Mouse (Mus musculus) heart, postnatal 14 days (tissue): ENCODE data around the gene Rad17. TPM values are rescaled to one million over a fixed set of nuclear protein-coding genes. Genes with fewer than 3 reads are reported as not detected.
A peak's percentile ranks its signal among the peaks of the same experiment; 100 is the strongest.

Source experiments
- DNase-seq, 2 experiments: peaks; one replicate each; pipeline ENCODE4 v3.0.0; 2021 to 2022
- intact Hi-C: fragments of 180-260 bp; cut with DNase I; formaldehyde crosslinking; loops from one replicate; pipeline ENCODE4 v1.15.1; 2025
- long read RNA-seq, 2 experiments: library from polyadenylated mRNA; stranded (forward); transcript quantifications; one replicate each; pipeline ENCODE4 v2.0.0; 2021
- total RNA-seq, 2 experiments: library from RNA; stranded (reverse); gene quantifications; 2 replicates each; pipeline ENCODE4 v1.2.3; 2021

The Rad17 gene
- total RNA-seq = 10 to 100 TPM; 16.0 to 17.3 TPM
- long read RNA-seq, experiment 1, transcript Rad17-202 (17 exons, 2,392 nt) = major isoform, 19 of 24 reads
- long read RNA-seq, experiment 1, partial matches to known transcripts = 0 of 24 reads
- long read RNA-seq, experiment 1, other reads (novel, unspliced or antisense) = 4 of 24 reads
- long read RNA-seq, experiment 2, transcript Rad17-202 (17 exons, 2,392 nt) = major isoform, 12 of 18 reads
- long read RNA-seq, experiment 2, partial matches to known transcripts = 0 of 18 reads
- long read RNA-seq, experiment 2, other reads (novel, unspliced or antisense) = 4 of 18 reads

- DNase-seq = peak; percentile 96 to 98
- intact Hi-C loops = loop anchor here (5.0 kb wide), 1 partner anchor 77 kb away; no protein-coding TSS in a partner anchor
Measured at GRCm38 (mm10) chr13:100650550-100651438, at the start of gene Rad17, which contains the start of gene Ak6. Gene Rad17, minus strand, starts transcription at chr13:100651051. Gene Ak6, plus strand, starts transcription at chr13:100650979.

- intact Hi-C loops = no loop called here
Measured at GRCm38 (mm10) chr13:100698866-100699265, 48.0 kb upstream of the Rad17 start.

GRCm38 (mm10) chr13:100697541-100697940 is 46.7 kb upstream of the Rad17 start:
- intact Hi-C loops = no loop called here
- DNase-seq = no peak

More at GRCm38 (mm10) chr13:100698866-100699265, 48.0 kb upstream of the Rad17 start:
- DNase-seq = no peak

- intact Hi-C loops = no loop called here
- no peak for DNase-seq
Measured at GRCm38 (mm10) chr13:100687513-100687912, 36.7 kb upstream of the Rad17 start.

- DNase-seq = no peak
- intact Hi-C loops = no loop called here
Measured at GRCm38 (mm10) chr13:100684355-100684754, 33.5 kb upstream of the Rad17 start.

GRCm38 (mm10) chr13:100682837-100683236 is 32.0 kb upstream of the Rad17 start:
- DNase-seq = no peak
- intact Hi-C loops = no loop called here

- no peak for DNase-seq
- intact Hi-C loops = no loop called here
Measured at GRCm38 (mm10) chr13:100681615-100682014, 30.8 kb upstream of the Rad17 start.

- intact Hi-C loops = no loop called here
- DNase-seq = no peak
Measured at GRCm38 (mm10) chr13:100675936-100676635, 25.2 kb upstream of the Rad17 start.

- intact Hi-C loops = no loop called here
- DNase-seq = no peak
Measured at GRCm38 (mm10) chr13:100670181-100670741, 19.4 kb upstream of the Rad17 start.

- intact Hi-C loops = no loop called here
- peak; percentile 23 to 34 for DNase-seq
Measured at GRCm38 (mm10) chr13:100669291-100670022, 18.6 kb upstream of the Rad17 start, which contains the start of gene Ccdc125. Gene Ccdc125, plus strand, starts transcription at chr13:100669717.

- intact Hi-C loops = no loop called here
- peak; percentile 64 to 73 for DNase-seq
Measured at GRCm38 (mm10) chr13:100659864-100660456, 9.1 kb upstream of the Rad17 start.

- intact Hi-C loops = no loop called here
- DNase-seq = no peak
Measured at GRCm38 (mm10) chr13:100658091-100658490, 7.2 kb upstream of the Rad17 start.

GRCm38 (mm10) chr13:100651439-100652186 is 762 bp upstream of the Rad17 start, which contains the start of gene Taf9:
Gene Taf9, plus strand, starts transcription at chr13:100651579.
- intact Hi-C loops = loop anchor here (5.0 kb wide), 1 partner anchor 76 kb away; no protein-coding TSS in a partner anchor
- no peak for DNase-seq

GRCm38 (mm10) chr13:100648223-100648622 is 2.6 kb downstream of the Rad17 start:
- intact Hi-C loops = no loop called here

GRCm38 (mm10) chr13:100642471-100643209 is 8.2 kb downstream of the Rad17 start:
- no peak for DNase-seq
- intact Hi-C loops = no loop called here

More at GRCm38 (mm10) chr13:100648223-100648622, 2.6 kb downstream of the Rad17 start:
- DNase-seq = no peak

- DNase-seq = no peak
- intact Hi-C loops = no loop called here
Measured at GRCm38 (mm10) chr13:100634106-100634691, 16.7 kb downstream of the Rad17 start.

GRCm38 (mm10) chr13:100622241-100622640 is 28.6 kb downstream of the Rad17 start:
- intact Hi-C loops = no loop called here
- no peak for DNase-seq
